Mouse (Mus musculus) adrenal gland (tissue): ENCODE results near the gene Umad1.

ENCODE experiments used
- intact Hi-C: fragments of 180-260 bp; cut with DNase I; formaldehyde crosslinking; loops from one replicate; pipeline ENCODE4 v1.15.1; 2025
- long read RNA-seq, 2 experiments: library from polyadenylated mRNA; unstranded; transcript quantifications; one replicate each; pipeline ENCODE4 v2.0.0; 2020; ENCODE audit warnings: borderline replicate concordance in 1 of 2; ENCODE audit not compliant: insufficient replicate concordance in 1 of 2

The Umad1 gene
- long read RNA-seq, experiment 1, transcript Umad1-204 (4 exons, 2,025 nt), result major isoform, 18 of 21 reads
- long read RNA-seq, experiment 1, partial matches to known transcripts, result 0 of 21 reads
- long read RNA-seq, experiment 1, other reads (novel, unspliced or antisense), result 2 of 21 reads
- long read RNA-seq, experiment 2, transcript Umad1-204 (4 exons, 2,025 nt), result major isoform, 16 of 21 reads
- long read RNA-seq, experiment 2, partial matches to known transcripts, result 0 of 21 reads
- long read RNA-seq, experiment 2, other reads (novel, unspliced or antisense), result 1 of 21 reads

DNA sequence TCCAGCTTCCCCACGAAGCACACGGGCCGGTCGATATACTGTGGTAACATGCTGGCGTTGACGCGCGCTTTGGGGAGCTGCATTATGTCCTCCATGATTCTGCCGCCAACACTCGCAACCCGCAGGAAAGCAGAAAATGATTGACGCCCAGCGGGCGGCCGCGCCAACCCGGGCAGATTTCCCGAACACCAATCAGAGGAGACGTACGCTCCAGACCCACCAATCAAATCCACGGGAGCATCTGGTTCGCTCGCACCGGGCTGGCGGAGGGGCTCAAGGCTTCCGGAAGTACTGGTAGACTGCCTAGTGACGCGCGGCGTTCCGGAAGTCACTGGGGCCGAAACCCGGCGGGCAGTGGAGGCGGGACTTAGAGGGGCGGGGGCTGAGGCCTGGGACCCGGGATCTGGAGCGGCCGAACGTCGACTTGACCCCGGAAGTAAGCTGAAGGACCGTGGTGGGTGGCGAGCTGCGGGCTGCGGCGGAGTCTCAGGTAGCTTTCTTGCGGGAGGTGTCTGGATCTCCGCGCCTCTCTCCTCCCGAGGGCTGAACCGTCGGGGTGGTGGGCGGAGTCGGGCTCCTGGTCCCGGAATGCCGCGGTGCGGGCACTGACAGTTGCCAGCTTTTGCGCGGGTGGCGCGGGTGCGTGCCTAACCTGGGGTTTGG lies at the start of gene Umad1, which contains the start of the genes Rpa3 and Gm45062:
Gene Umad1, plus strand, starts transcription at position 285 of the 663 bp plus-strand sequence.
Gene Rpa3, minus strand, starts transcription at position 170 of the 663 bp plus-strand sequence.
Gene Gm45062, plus strand, starts transcription at position 447 of the 663 bp plus-strand sequence.
- intact Hi-C loops, result no loop called here

DNA sequence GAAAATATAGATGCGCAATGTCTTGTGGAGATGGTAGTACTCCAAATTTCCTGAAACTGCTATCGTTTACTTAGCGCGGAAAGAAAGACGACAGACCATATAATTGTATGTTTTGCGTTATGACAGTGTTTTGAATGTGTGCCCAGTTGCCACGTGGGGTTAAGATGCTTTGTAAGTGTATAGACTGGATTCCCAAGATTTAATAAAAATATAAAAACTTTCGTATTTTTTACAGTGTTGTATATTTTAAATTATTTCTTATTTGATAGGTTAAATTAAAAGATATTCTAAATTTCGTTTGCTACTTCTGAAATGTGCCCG lies 49.3 kb upstream of the Umad1 start:
- intact Hi-C loops, result loop anchor here (10.0 kb wide), 1 partner anchor 625 kb away; no protein-coding TSS in a partner anchor

DNA sequence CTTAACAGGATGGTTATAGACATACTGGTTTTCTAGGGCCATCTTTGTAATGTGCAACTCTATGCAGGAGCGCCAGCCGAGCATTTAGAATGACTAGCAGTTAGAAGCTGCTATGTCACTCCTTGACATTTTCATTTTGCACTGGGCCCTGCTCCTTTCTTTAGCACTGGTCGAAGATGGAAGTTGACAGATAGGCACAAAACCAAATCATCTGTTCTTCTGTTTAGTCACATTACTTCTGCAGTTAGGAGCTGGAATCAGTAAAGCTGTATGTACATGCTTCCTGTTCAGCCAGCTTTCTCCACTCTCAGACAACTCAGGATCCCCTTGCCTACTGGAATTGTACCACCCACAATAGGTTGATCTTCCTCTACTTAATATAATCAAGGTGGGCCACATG lies 48.4 kb upstream of the Umad1 start:
- intact Hi-C loops, result no loop called here

DNA sequence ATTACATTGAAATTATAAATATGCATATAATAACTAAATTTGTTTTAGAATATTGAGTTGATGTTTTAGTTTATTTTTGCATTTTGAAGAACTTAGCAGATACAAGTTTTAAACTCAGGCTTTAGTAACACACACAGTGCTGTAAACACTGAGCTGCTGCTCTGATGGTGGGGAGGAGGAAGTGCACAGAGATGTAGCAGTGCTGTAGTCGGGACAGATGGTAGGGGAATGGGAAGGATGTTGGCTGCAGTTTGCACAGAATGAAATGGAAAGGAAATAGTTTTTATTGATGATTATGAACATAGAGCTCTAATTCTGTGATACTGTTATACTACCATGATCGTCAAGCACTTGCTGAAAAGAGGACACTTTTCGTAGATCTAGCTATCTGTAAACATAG lies 32.1 kb upstream of the Umad1 start:
- intact Hi-C loops, result no loop called here

DNA sequence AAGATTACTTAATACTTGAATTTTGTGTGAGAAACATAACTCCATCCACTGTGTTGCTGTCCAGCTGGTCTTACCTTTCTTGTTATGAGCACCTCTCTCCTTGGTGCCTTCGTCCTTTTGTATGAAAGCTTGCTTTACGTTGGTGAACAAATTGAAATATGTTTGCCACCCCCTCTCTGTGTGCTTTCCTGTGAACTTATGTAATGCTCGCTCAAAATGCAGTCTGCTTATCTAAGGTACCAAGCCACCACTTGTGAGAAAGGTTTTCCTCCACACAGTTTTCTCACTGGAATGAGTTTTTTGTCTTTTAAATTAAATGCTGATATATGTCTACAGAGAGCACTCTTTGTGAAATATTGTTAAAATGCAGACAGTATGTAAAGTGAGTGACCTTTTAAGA lies 30.5 kb upstream of the Umad1 start:
- intact Hi-C loops, result no loop called here

DNA sequence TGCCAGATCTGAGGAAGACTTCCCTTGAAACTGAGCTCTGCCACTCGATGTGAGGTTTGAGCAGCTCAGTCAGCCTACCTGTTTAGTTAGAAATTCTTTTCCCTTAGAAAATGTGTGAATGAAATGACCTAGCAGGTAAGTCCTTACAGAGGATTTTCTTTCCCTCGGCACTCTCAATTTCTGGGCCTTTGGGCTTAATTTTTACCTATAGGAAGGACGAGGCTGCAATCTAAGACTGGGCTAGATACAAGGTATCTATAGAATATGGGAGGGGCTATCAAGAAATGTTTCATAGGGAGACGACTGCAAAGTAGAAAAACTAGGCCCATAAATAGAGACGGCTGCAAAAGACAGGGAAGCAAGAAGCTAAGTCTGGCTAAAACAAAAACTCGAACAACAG lies 772 bp upstream of the Umad1 start:
- intact Hi-C loops, result no loop called here

DNA sequence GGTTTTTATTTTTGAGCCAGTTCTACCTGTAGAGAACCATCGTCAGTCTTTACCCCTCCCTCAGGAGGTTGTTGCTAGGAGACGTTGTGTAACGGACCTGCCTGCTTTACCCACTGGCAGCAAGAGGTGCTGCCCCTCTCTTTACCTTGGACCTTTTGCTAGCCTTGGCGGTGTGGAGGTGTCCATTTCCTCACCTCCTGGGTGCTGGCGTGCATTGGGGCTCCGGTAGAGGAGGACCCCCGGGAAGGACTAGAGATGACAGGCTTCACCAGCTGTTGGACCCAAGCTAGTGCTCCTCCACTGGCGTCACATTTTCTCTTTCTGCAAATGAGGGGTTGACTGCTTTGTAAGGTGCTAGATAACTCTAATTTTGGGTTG lies 568 bp downstream of the Umad1 start:
- intact Hi-C loops, result loop anchor here (5.0 kb wide), 1 partner anchor 248 kb away; the partner anchor contains the start of gene Glcci1

DNA sequence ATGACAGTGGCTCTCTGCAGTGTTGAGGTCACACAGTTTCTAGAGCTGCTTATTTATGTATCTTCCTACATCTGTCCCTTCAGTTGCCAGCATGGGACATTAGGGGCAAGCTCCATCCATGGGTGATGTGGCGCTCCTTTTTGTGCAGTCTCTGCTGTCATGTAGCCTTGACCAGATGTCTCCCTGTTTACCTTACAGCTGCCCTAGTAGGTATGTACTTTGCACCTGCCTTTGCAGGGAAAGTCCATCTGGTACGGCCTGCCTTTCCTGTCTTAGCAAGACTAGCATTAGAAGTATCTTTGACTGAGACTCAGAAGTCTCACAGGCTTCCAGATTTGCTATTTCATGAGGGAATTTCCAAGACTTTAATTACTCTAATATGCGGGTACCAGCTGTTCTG lies 12.0 kb downstream of the Umad1 start:
- intact Hi-C loops, result loop anchor here (5.0 kb wide), 1 partner anchor 466 kb away; no protein-coding TSS in a partner anchor

DNA sequence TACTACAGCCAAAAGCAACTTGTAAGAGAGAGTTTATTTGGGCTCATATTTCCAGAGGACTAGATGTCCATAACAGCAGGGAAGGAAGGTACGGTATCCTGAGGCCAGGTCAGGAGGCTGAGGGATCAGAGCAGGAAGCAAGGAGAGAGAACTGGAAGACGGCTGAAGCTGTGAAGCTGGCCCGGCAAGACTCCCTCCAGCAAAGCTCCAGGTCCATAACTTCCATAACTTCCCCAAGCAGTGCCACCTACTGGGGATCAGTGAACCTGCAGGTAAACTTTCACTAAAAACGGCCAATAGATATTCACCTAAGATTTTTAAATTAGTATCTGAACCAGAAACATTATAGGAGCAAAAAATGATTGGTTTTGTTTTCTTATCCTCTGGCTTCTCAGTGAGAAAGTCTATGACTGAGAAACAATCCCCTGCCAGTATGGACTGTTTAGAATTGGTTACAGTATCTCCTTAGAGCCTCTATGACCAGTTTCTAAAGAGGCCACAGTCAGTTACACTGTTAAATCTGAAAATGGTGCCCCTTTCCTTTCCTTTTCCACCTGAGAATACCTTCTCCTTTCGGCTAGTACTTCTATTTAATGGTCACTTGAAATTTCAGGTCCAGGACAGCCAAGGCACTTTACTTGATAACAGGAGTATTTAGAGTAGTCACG lies 15.4 kb downstream of the Umad1 start:
- intact Hi-C loops, result loop anchor here (5.0 kb wide), 2 partner anchors 463 to 558 kb away; no protein-coding TSS in a partner anchor

DNA sequence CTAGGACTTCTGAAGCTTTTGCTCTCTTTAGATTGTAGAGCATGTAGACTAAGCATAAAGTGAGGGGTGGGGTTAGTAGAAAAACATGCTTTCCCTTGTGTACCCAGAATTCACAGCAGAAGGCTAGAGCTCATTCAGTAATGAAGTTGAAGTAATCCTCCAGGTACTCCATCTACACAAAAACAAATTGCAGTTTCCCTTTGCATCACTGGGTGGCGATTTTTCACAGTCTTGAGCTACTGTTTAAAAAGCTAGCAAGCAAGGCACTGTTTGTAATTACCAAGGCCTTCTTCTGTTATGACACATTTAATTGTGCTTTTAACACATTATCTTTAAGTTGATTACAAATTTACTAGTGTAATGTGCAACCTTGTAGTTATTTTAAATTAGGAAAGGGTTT lies 16.0 kb downstream of the Umad1 start:
- intact Hi-C loops, result loop anchor here (5.0 kb wide), 1 partner anchor 557 kb away; no protein-coding TSS in a partner anchor

DNA sequence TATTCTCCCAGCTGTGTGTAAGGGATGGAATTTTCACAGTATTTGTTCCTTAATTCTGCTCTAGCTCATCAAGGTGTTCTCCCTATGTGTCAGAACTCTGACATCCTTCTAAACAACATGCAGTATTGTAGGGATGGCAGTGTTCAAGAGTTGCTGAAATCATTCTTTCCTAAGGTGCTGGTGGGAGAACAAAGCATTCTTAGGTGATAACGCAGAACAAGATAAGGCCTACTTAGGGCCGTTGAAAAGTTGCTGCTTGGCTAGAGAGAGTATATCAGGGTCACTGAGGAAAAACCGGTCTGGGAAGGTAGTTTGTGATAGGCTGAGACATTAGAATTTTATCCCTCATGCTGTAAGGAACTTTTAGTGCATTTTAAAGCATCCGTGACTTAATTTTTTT lies 17.3 kb downstream of the Umad1 start:
- intact Hi-C loops, result loop anchor here (5.0 kb wide), 1 partner anchor 556 kb away; no protein-coding TSS in a partner anchor

DNA sequence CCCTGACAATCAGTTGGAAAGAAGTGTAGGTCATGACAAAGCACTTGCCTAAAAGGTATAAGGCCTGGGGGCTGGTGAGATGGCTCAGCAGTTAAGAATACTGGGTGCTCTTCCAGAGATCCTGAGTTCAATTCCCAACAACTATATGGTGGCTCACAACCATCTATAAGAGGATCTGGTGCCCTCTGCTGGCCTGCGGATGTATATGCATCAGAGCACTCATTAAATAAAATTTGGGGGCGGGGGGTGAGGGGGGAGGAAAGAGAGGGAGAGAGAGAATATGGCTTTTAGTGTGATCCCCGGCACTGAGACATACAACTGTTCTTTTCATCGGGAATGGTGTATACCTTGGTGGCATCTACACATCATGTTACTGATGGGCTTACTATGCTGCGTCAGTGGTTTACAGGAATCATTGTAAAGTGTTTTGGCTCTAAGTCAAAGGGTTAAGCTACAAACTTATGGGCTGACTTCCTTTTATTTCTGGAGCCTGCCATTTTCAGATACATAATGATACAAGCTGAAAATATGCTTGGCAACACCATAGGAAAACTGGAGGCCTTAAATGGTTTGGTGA lies 19.4 kb downstream of the Umad1 start:
- intact Hi-C loops, result loop anchor here (5.0 kb wide), 1 partner anchor 554 kb away; no protein-coding TSS in a partner anchor

DNA sequence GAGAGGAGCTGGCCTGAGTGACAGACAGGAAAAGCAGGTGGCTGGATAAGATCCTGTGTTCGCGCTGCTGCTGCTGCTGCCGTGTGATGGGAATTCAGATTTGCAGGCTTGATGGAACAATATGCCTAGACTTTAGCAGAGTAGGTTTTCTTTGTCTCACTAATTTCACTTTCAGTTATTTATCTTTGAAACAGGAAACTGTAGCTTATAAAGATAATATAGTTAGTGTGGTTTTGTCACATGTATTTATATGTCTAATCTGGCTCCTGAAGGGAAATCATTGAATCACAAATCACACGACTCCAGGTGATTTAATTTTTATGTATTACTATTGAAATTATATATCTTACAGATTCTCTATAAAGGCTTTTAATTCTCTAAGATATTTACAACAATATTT lies 24.2 kb downstream of the Umad1 start:
- intact Hi-C loops, result no loop called here

DNA sequence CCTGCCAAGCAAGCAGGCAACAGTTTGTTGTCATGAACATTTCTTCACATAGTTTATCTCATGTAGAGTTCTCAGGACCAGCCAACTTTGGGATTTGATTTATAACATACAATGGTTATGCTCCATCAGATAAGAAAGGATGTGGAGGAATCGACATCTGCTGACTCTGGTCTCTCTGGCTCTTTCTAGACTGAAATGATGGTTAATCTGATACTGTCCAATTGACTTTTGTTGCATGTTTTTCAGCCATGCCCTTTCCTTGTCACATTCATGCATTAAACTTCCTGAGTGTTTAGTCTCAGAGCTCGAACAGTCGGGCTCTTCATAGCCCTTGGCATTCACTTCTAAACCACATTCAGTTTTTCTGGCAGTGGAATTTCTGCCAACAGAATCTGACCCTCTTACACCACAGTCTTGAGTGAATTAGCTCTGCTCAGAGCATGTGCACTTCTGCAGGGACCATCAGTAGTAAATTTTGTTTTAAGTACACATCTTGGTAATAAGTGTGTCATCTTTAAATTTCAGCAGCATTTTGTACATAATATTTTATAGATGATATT lies 26.4 kb downstream of the Umad1 start:
- intact Hi-C loops, result no loop called here

DNA sequence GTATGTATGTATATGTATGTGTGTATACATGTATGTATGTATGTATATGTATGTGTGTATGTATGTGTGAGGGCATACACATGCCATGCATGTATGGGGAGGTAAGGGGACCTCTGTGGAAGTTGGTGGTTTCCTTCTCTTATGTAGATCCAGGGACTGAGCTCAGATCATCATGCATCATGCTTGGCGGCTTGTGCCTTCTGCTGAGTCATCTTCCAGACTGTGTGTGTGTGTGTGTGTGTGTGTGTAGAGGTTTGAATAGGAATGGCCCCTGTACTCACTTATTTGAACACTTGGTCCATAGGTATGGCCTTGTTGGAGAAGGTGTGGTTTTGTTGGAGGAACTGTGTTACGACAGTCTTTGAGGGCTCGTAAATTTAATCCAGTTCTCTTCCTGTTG lies 27.1 kb downstream of the Umad1 start:
- intact Hi-C loops, result no loop called here

DNA sequence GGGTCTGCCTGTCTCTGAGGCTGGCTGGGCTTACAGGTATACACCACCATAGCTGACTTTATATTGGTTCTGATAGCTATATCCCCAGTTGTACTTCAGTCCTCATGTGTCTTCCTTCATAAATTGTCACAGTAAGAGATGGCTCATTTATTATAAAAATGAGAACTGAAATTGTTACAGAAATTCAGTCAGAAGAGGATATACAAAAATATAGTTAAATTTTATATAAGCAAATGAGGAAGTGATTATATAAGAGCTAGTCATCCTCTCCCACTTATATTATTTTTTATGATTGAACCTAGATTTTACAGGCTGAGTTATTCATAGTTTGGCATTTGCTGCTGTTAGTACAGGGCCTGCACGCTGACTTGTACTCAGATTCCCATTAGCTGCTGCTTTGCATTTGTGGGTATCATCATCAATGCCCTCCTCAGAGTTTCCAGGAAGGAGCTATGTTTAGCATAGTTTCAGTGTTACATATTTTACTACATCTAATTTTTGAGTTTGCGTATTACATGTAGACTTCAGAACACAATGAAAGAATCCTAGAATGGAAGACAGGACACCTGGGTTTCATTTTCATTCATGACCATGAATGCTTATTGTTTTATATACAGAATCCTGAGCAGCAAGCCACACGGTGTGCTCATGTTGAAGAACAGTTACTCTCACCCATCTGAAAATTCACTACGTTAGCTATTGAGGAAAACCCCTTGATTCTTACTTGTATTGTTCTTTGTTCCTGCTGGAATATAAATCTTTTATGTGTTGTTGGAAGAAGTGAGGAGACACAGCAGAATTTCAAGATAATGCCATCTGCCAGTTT lies 29.9 kb downstream of the Umad1 start:
- intact Hi-C loops, result no loop called here

DNA sequence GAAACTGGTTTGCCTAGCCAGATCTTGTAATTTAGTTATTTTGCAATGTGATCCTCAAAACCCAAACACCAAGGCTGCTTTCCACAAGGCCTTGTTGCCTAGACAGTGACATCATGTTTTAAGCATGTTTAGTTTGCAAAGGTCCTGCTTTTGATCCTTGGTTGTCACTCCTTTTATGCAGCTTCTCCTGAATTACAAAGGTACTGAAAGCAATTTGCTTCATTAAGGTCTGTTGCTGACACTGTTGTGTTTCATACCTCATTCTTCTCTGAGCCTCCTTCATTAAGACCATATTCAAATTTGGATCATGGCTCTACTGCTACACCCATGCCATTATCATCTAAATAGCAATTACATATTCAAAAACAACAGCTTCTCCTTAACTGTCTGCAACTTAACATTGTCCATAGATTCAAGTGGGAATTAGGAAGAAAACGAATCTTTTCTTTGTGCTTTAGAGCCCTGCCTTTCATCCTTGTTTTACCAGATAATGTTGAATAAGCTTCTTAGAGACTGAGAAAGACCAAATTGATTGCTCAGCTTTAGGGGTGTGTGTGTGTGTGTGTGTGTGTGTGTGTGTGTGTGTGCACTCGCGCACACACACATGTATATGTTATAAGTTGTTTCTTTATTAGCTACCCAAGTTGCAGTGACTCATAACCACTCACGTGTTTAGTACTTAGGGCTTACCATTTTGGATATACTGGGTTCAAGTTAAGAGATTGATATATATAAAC lies 35.1 kb downstream of the Umad1 start:
- intact Hi-C loops, result no loop called here

DNA sequence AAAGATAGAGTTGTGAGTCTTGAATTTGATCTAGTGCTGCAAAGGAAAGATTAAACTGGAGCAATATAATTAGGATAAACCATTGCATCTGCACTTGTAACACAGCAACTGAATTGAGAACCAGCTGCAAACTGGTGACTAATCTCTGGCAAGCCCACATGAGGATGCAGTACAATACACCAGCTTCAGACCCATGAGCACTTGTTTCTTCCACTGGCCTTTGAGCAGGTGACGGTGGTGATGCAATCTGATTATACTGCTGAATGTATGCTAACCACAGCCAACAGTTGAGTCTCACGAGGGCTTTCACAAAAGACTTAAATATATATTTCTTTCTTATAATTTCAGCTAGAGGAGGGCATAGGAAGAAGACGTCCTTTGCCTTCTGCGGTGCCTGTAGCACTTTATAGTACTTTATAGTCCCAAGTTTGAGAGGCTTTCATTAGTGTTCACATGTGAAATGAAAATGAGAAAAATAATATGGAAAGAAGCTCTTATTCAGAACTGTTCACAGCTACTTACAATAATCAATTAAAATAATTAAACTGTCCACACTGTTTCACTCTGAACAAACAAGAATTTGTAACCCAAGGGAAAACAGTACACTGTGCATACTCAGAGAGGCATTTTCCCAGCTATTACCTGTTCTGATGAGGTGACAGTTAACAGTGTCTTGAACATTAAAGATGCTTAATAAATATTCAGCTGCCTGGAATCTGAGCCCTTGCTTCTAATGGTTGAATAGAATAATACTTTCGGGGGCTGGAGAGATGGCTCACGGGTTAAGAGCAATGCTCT lies 40.2 kb downstream of the Umad1 start:
- intact Hi-C loops, result no loop called here
